Mouse (Mus musculus): ENCODE data around the gene Cd200r1. TPM values are rescaled to one million over a fixed set of nuclear protein-coding genes. Genes with fewer than 3 reads are reported as not detected.

The Cd200r1 gene
- total RNA-seq, 1 experiment = 0.09 TPM

DNA sequence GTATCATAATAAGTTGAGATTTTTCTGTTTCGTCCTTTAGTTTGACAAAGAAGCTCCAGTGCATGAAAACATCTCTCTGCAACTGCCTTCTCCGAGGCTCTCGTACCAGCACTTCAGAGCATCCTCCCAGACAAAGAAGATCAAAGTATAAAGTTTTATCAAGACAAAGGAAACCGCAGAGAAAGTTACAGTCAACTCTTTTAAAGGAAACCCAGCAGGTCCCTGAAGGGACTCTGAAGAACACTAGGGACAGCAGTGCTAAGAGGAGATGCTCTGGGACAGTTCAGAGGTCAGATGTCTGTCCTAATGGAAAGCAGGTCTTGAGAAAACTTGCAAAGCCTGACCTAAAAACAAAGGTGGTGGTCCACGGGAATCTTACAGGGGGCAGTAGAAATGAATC, 29.9 kb upstream of the Cd200r1 start:
- H3K4me3 ChIP-seq (ENCODE audit: insufficient read depth in 1 of 2, low read depth in 1 of 2, low read length in 2 of 2, poor library complexity in 1 of 2, severe bottlenecking in 1 of 2) = no peak overlapping the region
- no peak for DNase-seq (ENCODE audit: low read depth, low spot score)
- H3K9ac ChIP-seq (ENCODE audit: insufficient read depth, low read depth, low read length, poor library complexity, severe bottlenecking) = no peak overlapping the region
- peaks cover 49% of the 10 kb centered on the region for H3K36me3 ChIP-seq (ENCODE audit: control insufficient read depth, insufficient read depth, low read length, poor library complexity, severe bottlenecking)
- in situ Hi-C loops (cut with MboI; ENCODE audit: low sequenced_read_pairs in 2 of 2, unreplicated experiment in 2 of 2) = no loop called here
- TF ChIP-seq ZC3H11A (IDR thresholded peaks at IDR 0.05; ENCODE audit: borderline replicate concordance, low read depth, low read length) = no peak
- no peak for TF ChIP-seq HCFC1 (IDR thresholded peaks at IDR 0.05; ENCODE audit: borderline replicate concordance, insufficient read depth, low read length)
- TF ChIP-seq MAFK (IDR thresholded peaks at IDR 0.05; ENCODE audit: insufficient read depth, low read depth, low read length) = no peak
- TF ChIP-seq ZNF384 (IDR thresholded peaks at IDR 0.05; ENCODE audit: low read depth, low read length) = no peak
- TF ChIP-seq CHD2 (IDR thresholded peaks at IDR 0.05; ENCODE audit: low read depth, low read length) = no peak
- H3K4me1 ChIP-seq (ENCODE audit: control insufficient read depth in 2 of 2, insufficient read depth in 2 of 2, low read length in 2 of 2, poor library complexity in 1 of 2) = no peaks in the 10 kb centered on the region
- H3K9me3 ChIP-seq (ENCODE audit: control insufficient read depth, insufficient read depth, low read depth, low read length) = no peaks in the 10 kb centered on the region
- no peak overlapping the region for H3K27ac ChIP-seq (ENCODE audit: insufficient read depth, low read depth, low read length, poor library complexity, severe bottlenecking)

GRCm38 (mm10) chr16:44736118-44736517, 29.4 kb upstream of the Cd200r1 start:
- Histone ChIP-seq H3K36me3 (ENCODE audit: control insufficient read depth, insufficient read depth, low read length, poor library complexity, severe bottlenecking) (peaks cover 45% of the 10 kb centered on the region), H3K9ac (ENCODE audit: insufficient read depth, low read depth, low read length, poor library complexity, severe bottlenecking) (no peak overlapping the region), H3K9me3 (ENCODE audit: control insufficient read depth, insufficient read depth, low read depth, low read length) (no peaks in the 10 kb centered on the region), H3K4me3 (ENCODE audit: insufficient read depth in 1 of 2, low read depth in 1 of 2, low read length in 2 of 2, poor library complexity in 1 of 2, severe bottlenecking in 1 of 2) (no peak overlapping the region), H3K27ac (ENCODE audit: insufficient read depth, low read depth, low read length, poor library complexity, severe bottlenecking) (no peak overlapping the region), H3K4me1 (ENCODE audit: control insufficient read depth in 2 of 2, insufficient read depth in 2 of 2, low read length in 2 of 2, poor library complexity in 1 of 2) (no peaks in the 10 kb centered on the region)
- no peak for DNase-seq (ENCODE audit: low read depth, low spot score)
- in situ Hi-C loops (cut with MboI; ENCODE audit: low sequenced_read_pairs in 2 of 2, unreplicated experiment in 2 of 2) = no loop called here
- TF ChIP-seq HCFC1 (IDR thresholded peaks at IDR 0.05; ENCODE audit: borderline replicate concordance, insufficient read depth, low read length) (no peak), ZC3H11A (IDR thresholded peaks at IDR 0.05; ENCODE audit: borderline replicate concordance, low read depth, low read length) (no peak), CHD2 (IDR thresholded peaks at IDR 0.05; ENCODE audit: low read depth, low read length) (no peak), MAFK (IDR thresholded peaks at IDR 0.05; ENCODE audit: insufficient read depth, low read depth, low read length) (no peak), ZNF384 (IDR thresholded peaks at IDR 0.05; ENCODE audit: low read depth, low read length) (no peak)

- in situ Hi-C loops (cut with MboI; ENCODE audit: low sequenced_read_pairs in 2 of 2, unreplicated experiment in 2 of 2) = no loop called here
- TF ChIP-seq HCFC1 (IDR thresholded peaks at IDR 0.05; ENCODE audit: borderline replicate concordance, insufficient read depth, low read length) (no peak), CHD2 (IDR thresholded peaks at IDR 0.05; ENCODE audit: low read depth, low read length) (no peak), MAFK (IDR thresholded peaks at IDR 0.05; ENCODE audit: insufficient read depth, low read depth, low read length) (no peak), ZNF384 (IDR thresholded peaks at IDR 0.05; ENCODE audit: low read depth, low read length) (no peak), ZC3H11A (IDR thresholded peaks at IDR 0.05; ENCODE audit: borderline replicate concordance, low read depth, low read length) (no peak)
- no peaks in the 10 kb centered on the region for H3K9me3 ChIP-seq (ENCODE audit: control insufficient read depth, insufficient read depth, low read depth, low read length)
- no peaks in the 10 kb centered on the region for H3K4me1 ChIP-seq (ENCODE audit: control insufficient read depth in 2 of 2, insufficient read depth in 2 of 2, low read length in 2 of 2, poor library complexity in 1 of 2)
- no peak overlapping the region for H3K27ac ChIP-seq (ENCODE audit: insufficient read depth, low read depth, low read length, poor library complexity, severe bottlenecking)
- H3K9ac ChIP-seq (ENCODE audit: insufficient read depth, low read depth, low read length, poor library complexity, severe bottlenecking) = no peak overlapping the region
- DNase-seq (ENCODE audit: low read depth, low spot score) = no peak
- H3K36me3 ChIP-seq (ENCODE audit: control insufficient read depth, insufficient read depth, low read length, poor library complexity, severe bottlenecking) = peaks cover 3% of the 10 kb centered on the region
- H3K4me3 ChIP-seq (ENCODE audit: insufficient read depth in 1 of 2, low read depth in 1 of 2, low read length in 2 of 2, poor library complexity in 1 of 2, severe bottlenecking in 1 of 2) = no peak overlapping the region
These were observed 22.8 kb upstream of the Cd200r1 start for GRCm38 (mm10) chr16:44742753-44743152.

GRCm38 (mm10) chr16:44745471-44745865, 20.1 kb upstream of the Cd200r1 start:
- in situ Hi-C loops (cut with MboI; ENCODE audit: low sequenced_read_pairs in 2 of 2, unreplicated experiment in 2 of 2) = no loop called here
- H3K4me1 ChIP-seq (ENCODE audit: control insufficient read depth in 2 of 2, insufficient read depth in 2 of 2, low read length in 2 of 2, poor library complexity in 1 of 2) = no peaks in the 10 kb centered on the region
- peak overlapping the region; percentile 87 to 94 for H3K4me3 ChIP-seq (ENCODE audit: insufficient read depth in 1 of 2, low read depth in 1 of 2, low read length in 2 of 2, poor library complexity in 1 of 2, severe bottlenecking in 1 of 2)
- no peaks in the 10 kb centered on the region; the same call in 1 of the 2 replicates for H3K36me3 ChIP-seq (ENCODE audit: control insufficient read depth, insufficient read depth, low read length, poor library complexity, severe bottlenecking)
- H3K27ac ChIP-seq (ENCODE audit: insufficient read depth, low read depth, low read length, poor library complexity, severe bottlenecking) = no peak overlapping the region
- TF ChIP-seq ZC3H11A (IDR thresholded peaks at IDR 0.05; ENCODE audit: borderline replicate concordance, low read depth, low read length) (no peak), ZNF384 (IDR thresholded peaks at IDR 0.05; ENCODE audit: low read depth, low read length) (no peak), MAFK (IDR thresholded peaks at IDR 0.05; ENCODE audit: insufficient read depth, low read depth, low read length) (no peak), CHD2 (IDR thresholded peaks at IDR 0.05; ENCODE audit: low read depth, low read length) (no peak), HCFC1 (IDR thresholded peaks at IDR 0.05; ENCODE audit: borderline replicate concordance, insufficient read depth, low read length) (no peak)
- H3K9me3 ChIP-seq (ENCODE audit: control insufficient read depth, insufficient read depth, low read depth, low read length) = no peaks in the 10 kb centered on the region
- peak overlapping the region; percentile 87 for H3K9ac ChIP-seq (ENCODE audit: insufficient read depth, low read depth, low read length, poor library complexity, severe bottlenecking)
- no peak for DNase-seq (ENCODE audit: low read depth, low spot score)

All from ES-E14 (cell line).